Mouse (Mus musculus): Measurements from ENCODE around the gene Ulk1. TPM values are rescaled to one million over a fixed set of nuclear protein-coding genes. Genes with fewer than 3 reads are reported as not detected.

Gene Ulk1
- polyA plus RNA-seq, 1 experiment from 2014 or later: 10.0 TPM

GRCm38 (mm10) chr5:110788684-110789083 is 21.2 kb downstream of the Ulk1 start:
- WGBS: 57% methylated on average over 5 of the region's 5 CpGs
- ATAC-seq (replicated peaks; ENCODE audit: extremely low read depth, insufficient read depth, low FRiP score): no peak; the same call in 1 of the 2 replicates
- Histone ChIP-seq H3K9ac (ENCODE audit: low read length) (no peak overlapping the region), H3K4me2 (ENCODE audit: low read depth, low read length) (no peak overlapping the region), H3K27me3 (ENCODE audit: control insufficient read depth, insufficient read depth, low read length) (no peaks in the 10 kb centered on the region), H3K4me3 (ENCODE audit: low read length) (no peak overlapping the region), H3K9me3 (replicated peaks; ENCODE audit: control insufficient read depth, low read length) (no peaks in the 10 kb centered on the region), H3K4me1 (ENCODE audit: control insufficient read depth, insufficient read depth, low read length) (no peaks in the 10 kb centered on the region), H3K27ac (ENCODE audit: low read length) (no peak overlapping the region), H3K36me3 (ENCODE audit: control insufficient read depth, insufficient read depth) (peaks cover 66% of the 10 kb centered on the region)

GRCm38 (mm10) chr5:110786081-110786835 is 23.6 kb downstream of the Ulk1 start:
- Histone ChIP-seq H3K9me3 (replicated peaks; ENCODE audit: control insufficient read depth, low read length) (no peaks in the 10 kb centered on the region), H3K27ac (ENCODE audit: low read length) (peak overlapping the region; percentile 49), H3K9ac (ENCODE audit: low read length) (no peak overlapping the region), H3K4me1 (ENCODE audit: control insufficient read depth, insufficient read depth, low read length) (no peaks in the 10 kb centered on the region), H3K36me3 (ENCODE audit: control insufficient read depth, insufficient read depth) (peaks cover 45% of the 10 kb centered on the region), H3K27me3 (ENCODE audit: control insufficient read depth, insufficient read depth, low read length) (no peaks in the 10 kb centered on the region), H3K4me3 (ENCODE audit: low read length) (no peak overlapping the region), H3K4me2 (ENCODE audit: low read depth, low read length) (no peak overlapping the region)
- WGBS: 66% methylated on average over 11 of the region's 11 CpGs
- peak; percentile 54; the same call in 1 of the 2 replicates for ATAC-seq (replicated peaks; ENCODE audit: extremely low read depth, insufficient read depth, low FRiP score)

GRCm38 (mm10) chr5:110783150-110783549 is 26.7 kb downstream of the Ulk1 start:
- H3K4me2 ChIP-seq (ENCODE audit: low read depth, low read length): no peak overlapping the region
- H3K4me1 ChIP-seq (ENCODE audit: control insufficient read depth, insufficient read depth, low read length): peaks cover 13% of the 10 kb centered on the region
- WGBS: 64% methylated on average over 8 of the region's 8 CpGs
- H3K9me3 ChIP-seq (replicated peaks; ENCODE audit: control insufficient read depth, low read length): no peaks in the 10 kb centered on the region
- no peak for ATAC-seq (replicated peaks; ENCODE audit: extremely low read depth, insufficient read depth, low FRiP score)
- no peak overlapping the region for H3K27ac ChIP-seq (ENCODE audit: low read length)
- no peak overlapping the region for H3K4me3 ChIP-seq (ENCODE audit: low read length)
- H3K36me3 ChIP-seq (ENCODE audit: control insufficient read depth, insufficient read depth): peaks cover 24% of the 10 kb centered on the region
- no peaks in the 10 kb centered on the region for H3K27me3 ChIP-seq (ENCODE audit: control insufficient read depth, insufficient read depth, low read length)
- no peak overlapping the region for H3K9ac ChIP-seq (ENCODE audit: low read length)

- no peak overlapping the region for H3K4me3 ChIP-seq (ENCODE audit: low read length)
- peaks cover 15% of the 10 kb centered on the region; the same call in 1 of the 2 replicates for H3K36me3 ChIP-seq (ENCODE audit: control insufficient read depth, insufficient read depth)
- no peak overlapping the region for H3K27ac ChIP-seq (ENCODE audit: low read length)
- H3K4me1 ChIP-seq (ENCODE audit: control insufficient read depth, insufficient read depth, low read length): peaks cover 13% of the 10 kb centered on the region
- H3K4me2 ChIP-seq (ENCODE audit: low read depth, low read length): no peak overlapping the region
- H3K9me3 ChIP-seq (replicated peaks; ENCODE audit: control insufficient read depth, low read length): no peaks in the 10 kb centered on the region
- WGBS: 76% methylated on average over 7 of the region's 7 CpGs
- no peaks in the 10 kb centered on the region for H3K27me3 ChIP-seq (ENCODE audit: control insufficient read depth, insufficient read depth, low read length)
- ATAC-seq (replicated peaks; ENCODE audit: extremely low read depth, insufficient read depth, low FRiP score): no peak
- H3K9ac ChIP-seq (ENCODE audit: low read length): no peak overlapping the region
These were observed 28.2 kb downstream of the Ulk1 start for GRCm38 (mm10) chr5:110781529-110782238.

- no peaks in the 10 kb centered on the region for H3K27me3 ChIP-seq (ENCODE audit: control insufficient read depth, insufficient read depth, low read length)
- H3K4me2 ChIP-seq (ENCODE audit: low read depth, low read length): peak overlapping the region; percentile 65
- H3K4me3 ChIP-seq (ENCODE audit: low read length): peak overlapping the region; percentile 75
- peak overlapping the region; percentile 4; the same call in 1 of the 2 replicates for H3K27ac ChIP-seq (ENCODE audit: low read length)
- H3K4me1 ChIP-seq (ENCODE audit: control insufficient read depth, insufficient read depth, low read length): peaks cover 13% of the 10 kb centered on the region
- WGBS: 54% methylated on average over 10 of the region's 10 CpGs
- H3K36me3 ChIP-seq (ENCODE audit: control insufficient read depth, insufficient read depth): peaks cover 9% of the 10 kb centered on the region
- peak; percentile 53; the same call in 1 of the 2 replicates for ATAC-seq (replicated peaks; ENCODE audit: extremely low read depth, insufficient read depth, low FRiP score)
- H3K9me3 ChIP-seq (replicated peaks; ENCODE audit: control insufficient read depth, low read length): no peaks in the 10 kb centered on the region
- peak overlapping the region; percentile 84 for H3K9ac ChIP-seq (ENCODE audit: low read length)
These were observed 29.0 kb downstream of the Ulk1 start for GRCm38 (mm10) chr5:110780761-110781528.

GRCm38 (mm10) chr5:110779998-110780760 is 29.7 kb downstream of the Ulk1 start, which contains the start of gene Pus1:
Gene Pus1 (minus strand): TSS chr5:110780659.
- H3K27me3 ChIP-seq (ENCODE audit: control insufficient read depth, insufficient read depth, low read length): no peaks in the 10 kb centered on the region
- peak within 1 kb of the TSS; percentile 84 for H3K9ac ChIP-seq (ENCODE audit: low read length)
- under 1% methylated on average over 57 of the region's 57 CpGs for WGBS
- ATAC-seq (replicated peaks; ENCODE audit: extremely low read depth, insufficient read depth, low FRiP score): peak; percentile 92
- peak within 1 kb of the TSS; percentile 9; the same call in 1 of the 2 replicates for H3K27ac ChIP-seq (ENCODE audit: low read length)
- H3K4me3 ChIP-seq (ENCODE audit: low read length): peak within 1 kb of the TSS; percentile 75
- H3K4me1 ChIP-seq (ENCODE audit: control insufficient read depth, insufficient read depth, low read length): peaks cover 13% of the 10 kb centered on the region
- no peaks in the 10 kb centered on the region for H3K9me3 ChIP-seq (replicated peaks; ENCODE audit: control insufficient read depth, low read length)
- H3K4me2 ChIP-seq (ENCODE audit: low read depth, low read length): peak within 1 kb of the TSS; percentile 65
- peaks cover 5% of the 10 kb centered on the region for H3K36me3 ChIP-seq (ENCODE audit: control insufficient read depth, insufficient read depth)

- no peak for ATAC-seq (replicated peaks; ENCODE audit: extremely low read depth, insufficient read depth, low FRiP score)
- H3K27ac ChIP-seq (ENCODE audit: low read length): no peak overlapping the region
- H3K9ac ChIP-seq (ENCODE audit: low read length): peak overlapping the region; percentile 84
- peak overlapping the region; percentile 65 for H3K4me2 ChIP-seq (ENCODE audit: low read depth, low read length)
- H3K9me3 ChIP-seq (replicated peaks; ENCODE audit: control insufficient read depth, low read length): no peaks in the 10 kb centered on the region
- H3K4me1 ChIP-seq (ENCODE audit: control insufficient read depth, insufficient read depth, low read length): peaks cover 13% of the 10 kb centered on the region
- peak overlapping the region; percentile 75 for H3K4me3 ChIP-seq (ENCODE audit: low read length)
- 18% methylated on average over 15 of the region's 15 CpGs for WGBS
- no peaks in the 10 kb centered on the region for H3K27me3 ChIP-seq (ENCODE audit: control insufficient read depth, insufficient read depth, low read length)
- H3K36me3 ChIP-seq (ENCODE audit: control insufficient read depth, insufficient read depth): peaks cover 12% of the 10 kb centered on the region
These were observed 30.5 kb downstream of the Ulk1 start for GRCm38 (mm10) chr5:110779276-110779997.

GRCm38 (mm10) chr5:110778263-110778662 is 31.6 kb downstream of the Ulk1 start:
- no peak for ATAC-seq (replicated peaks; ENCODE audit: extremely low read depth, insufficient read depth, low FRiP score)
- Histone ChIP-seq H3K4me3 (ENCODE audit: low read length) (no peak overlapping the region), H3K4me1 (ENCODE audit: control insufficient read depth, insufficient read depth, low read length) (peaks cover 13% of the 10 kb centered on the region), H3K27me3 (ENCODE audit: control insufficient read depth, insufficient read depth, low read length) (no peaks in the 10 kb centered on the region), H3K27ac (ENCODE audit: low read length) (no peak overlapping the region), H3K9me3 (replicated peaks; ENCODE audit: control insufficient read depth, low read length) (no peaks in the 10 kb centered on the region), H3K36me3 (ENCODE audit: control insufficient read depth, insufficient read depth) (peaks cover 19% of the 10 kb centered on the region), H3K9ac (ENCODE audit: low read length) (no peak overlapping the region), H3K4me2 (ENCODE audit: low read depth, low read length) (no peak overlapping the region)
- 88% methylated on average over 12 of the region's 12 CpGs for WGBS
